Mouse (Mus musculus): Measurements from ENCODE around the gene Clta. TPM values are rescaled to one million over a fixed set of nuclear protein-coding genes. Genes with fewer than 3 reads are reported as not detected.

Clta gene
- total RNA-seq, 2 experiments from 2014 or later: 285 to 293 TPM

DNA sequence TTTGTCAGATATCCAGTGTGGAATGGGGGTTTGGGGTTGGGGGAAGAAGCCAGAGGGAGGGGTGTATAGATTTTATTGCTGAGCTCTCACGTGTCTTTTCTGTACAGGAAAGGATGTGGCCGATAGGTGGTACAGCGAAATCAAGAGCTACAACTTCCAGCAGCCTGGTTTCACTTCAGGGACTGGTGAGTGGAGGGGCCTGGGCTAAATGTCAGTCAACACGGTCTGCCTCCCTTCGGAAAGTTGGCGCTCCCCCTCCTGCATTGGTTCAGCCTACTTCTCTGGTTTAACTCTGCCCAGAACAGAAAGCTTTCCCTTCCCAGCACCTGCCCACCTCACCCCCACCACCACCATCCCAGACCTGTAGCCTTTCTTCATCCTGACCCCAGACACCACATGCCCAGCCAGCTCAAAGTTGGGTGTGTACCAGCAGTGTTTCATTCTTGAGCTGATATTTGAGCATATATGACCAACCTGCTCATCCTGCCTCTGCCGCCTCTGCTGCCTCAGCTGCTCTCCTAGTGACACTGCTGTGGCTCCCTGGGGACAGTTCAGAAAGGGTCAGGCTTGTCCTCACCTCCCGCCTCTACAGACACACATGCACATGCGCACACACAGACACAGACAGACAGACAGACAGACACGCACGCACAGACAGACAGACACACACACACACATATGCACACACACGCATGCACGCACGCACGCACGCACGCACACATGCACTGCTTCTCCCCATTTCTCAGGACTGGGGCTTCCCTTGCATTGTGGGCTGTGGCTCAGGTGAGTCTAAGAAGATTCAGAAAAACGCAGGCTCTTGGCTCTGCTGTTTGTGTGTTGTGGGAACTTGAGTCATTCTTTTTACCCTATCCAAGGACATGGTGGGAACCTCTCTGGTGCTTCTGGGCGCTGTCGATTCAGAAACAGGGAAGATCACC is 33.6 kb upstream of the Clta start:
- TF ChIP-seq CTCF (conservative IDR thresholded peaks at IDR 0.05): no peak
- no peak overlapping the region for H3K27ac ChIP-seq
- H3K4me3 ChIP-seq: no peak overlapping the region
- DNase-seq (ENCODE audit: low spot score in 2 of 2): no peak

GRCm38 (mm10) chr4:43971541-43972136 is 32.6 kb upstream of the Clta start:
- H3K4me3 ChIP-seq: no peak overlapping the region
- TF ChIP-seq CTCF (conservative IDR thresholded peaks at IDR 0.05): no peak
- DNase-seq (ENCODE audit: low spot score in 2 of 2): no peak
- H3K27ac ChIP-seq: peak overlapping the region; percentile 59; the same call in 1 of the 2 replicates

GRCm38 (mm10) chr4:43972137-43972591 is 32.1 kb upstream of the Clta start:
- Histone ChIP-seq H3K4me3 (no peak overlapping the region), H3K27ac (peak overlapping the region; percentile 61; the same call in 1 of the 2 replicates)
- TF ChIP-seq CTCF (conservative IDR thresholded peaks at IDR 0.05): no peak
- DNase-seq (ENCODE audit: low spot score in 2 of 2): no peak

DNA sequence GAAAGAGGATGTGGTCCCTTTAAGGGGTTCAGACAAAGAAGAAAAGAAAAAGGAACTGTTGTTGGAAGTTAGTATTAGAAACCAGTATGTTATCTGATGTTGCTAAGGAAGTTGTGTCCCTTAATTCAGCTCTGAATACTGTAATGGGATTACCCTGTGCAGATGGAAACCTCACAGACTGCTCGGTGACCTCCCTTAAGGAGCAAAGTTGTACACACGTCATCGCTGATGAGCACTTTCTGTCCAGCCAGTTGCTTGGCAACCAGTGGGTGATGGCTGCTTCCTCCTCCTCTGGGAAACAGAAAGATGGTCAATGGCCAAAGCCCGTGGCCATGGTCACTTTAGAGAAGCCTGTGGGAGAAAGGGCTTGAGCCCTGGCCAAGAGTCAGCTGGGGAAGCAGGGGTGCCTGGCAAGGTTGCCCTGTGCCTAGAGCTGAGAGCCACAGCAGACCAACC is 30.7 kb upstream of the Clta start:
- Histone ChIP-seq H3K4me3 (no peak overlapping the region), H3K27ac (peak overlapping the region; percentile 68)
- DNase-seq (ENCODE audit: low spot score in 2 of 2): peak; percentile 44 to 58
- no peak for TF ChIP-seq CTCF (conservative IDR thresholded peaks at IDR 0.05)

GRCm38 (mm10) chr4:43974914-43975616 is 29.2 kb upstream of the Clta start:
- no peak for DNase-seq (ENCODE audit: low spot score in 2 of 2)
- no peak overlapping the region for H3K4me3 ChIP-seq
- no peak for TF ChIP-seq CTCF (conservative IDR thresholded peaks at IDR 0.05)
- H3K27ac ChIP-seq: no peak overlapping the region

DNA sequence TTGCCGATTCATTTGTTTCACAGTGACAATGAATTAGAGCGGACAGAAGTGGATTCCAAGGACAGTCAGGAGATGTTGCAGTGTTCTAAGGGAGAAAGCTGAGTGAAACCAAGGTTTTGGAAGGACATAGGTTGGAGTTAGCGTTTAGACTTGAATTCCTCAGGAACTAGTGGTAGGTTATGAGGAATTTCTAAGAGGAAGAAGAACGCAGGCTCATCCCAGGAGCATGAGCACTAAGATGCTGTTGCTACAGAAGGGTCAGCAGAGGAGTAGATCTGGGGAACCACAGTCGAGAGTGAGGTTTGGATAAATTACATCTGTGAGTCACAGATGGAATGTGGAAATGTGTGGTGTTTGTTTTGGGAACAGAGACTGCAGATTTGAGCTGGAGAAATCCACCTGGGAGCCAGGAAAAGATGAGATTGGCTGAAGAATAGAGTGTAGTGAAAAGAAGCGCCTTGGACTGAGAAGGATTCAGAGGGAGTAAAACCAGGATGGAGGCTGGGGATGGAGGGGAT is 28.0 kb upstream of the Clta start:
- no peak for TF ChIP-seq CTCF (conservative IDR thresholded peaks at IDR 0.05)
- H3K27ac ChIP-seq: no peak overlapping the region
- no peak overlapping the region for H3K4me3 ChIP-seq
- DNase-seq (ENCODE audit: low spot score in 2 of 2): no peak

DNA sequence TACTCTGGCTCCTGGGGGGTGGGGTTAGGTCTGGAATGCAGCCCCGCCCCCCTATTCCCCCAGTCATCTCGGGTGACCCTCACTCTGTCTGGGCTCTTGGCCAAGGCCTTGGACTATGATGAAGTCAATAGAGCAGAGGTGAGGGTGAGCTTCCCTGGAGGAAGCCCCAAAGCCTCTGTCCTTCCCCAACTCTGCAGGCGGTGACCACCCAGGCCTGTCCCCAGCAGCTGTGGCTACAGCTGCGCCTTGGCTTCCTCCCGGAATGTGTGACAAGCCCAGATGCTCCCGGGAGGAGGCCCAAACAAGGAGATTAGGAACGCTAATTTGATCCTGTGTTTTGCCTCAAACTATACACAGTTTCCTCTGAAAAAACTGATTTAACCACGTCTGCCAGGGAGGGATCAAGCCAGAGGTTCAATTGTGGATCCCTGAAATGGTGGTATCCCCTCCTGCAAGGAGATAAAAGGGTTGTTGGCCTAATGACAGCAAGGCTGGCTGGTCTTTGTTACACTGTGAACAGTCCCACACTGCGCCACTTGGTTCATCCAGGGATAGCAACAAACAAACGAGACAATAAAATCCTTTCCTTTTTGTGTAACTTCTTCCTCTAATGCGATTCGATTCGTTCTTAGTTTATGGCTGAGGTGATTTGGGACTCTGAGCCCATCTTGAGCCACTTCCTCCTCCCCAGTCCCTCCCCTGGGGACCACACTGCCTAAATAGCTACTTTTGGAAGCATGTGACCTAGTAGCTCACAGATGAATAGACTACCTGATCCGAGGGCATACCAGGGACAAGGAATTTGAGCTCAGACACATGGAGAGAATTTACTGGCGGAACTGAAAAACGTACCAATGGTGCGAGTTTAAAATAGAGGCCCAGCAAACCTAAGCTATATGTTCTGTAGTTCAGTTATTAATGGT is 25.5 kb upstream of the Clta start:
- H3K27ac ChIP-seq: no peak overlapping the region
- DNase-seq (ENCODE audit: low spot score in 2 of 2): no peak
- 0 out of 2 replicates have a peak, but pooled peaks have one; percentile 10 for TF ChIP-seq CTCF (conservative IDR thresholded peaks at IDR 0.05)
- H3K4me3 ChIP-seq: no peak overlapping the region

DNA sequence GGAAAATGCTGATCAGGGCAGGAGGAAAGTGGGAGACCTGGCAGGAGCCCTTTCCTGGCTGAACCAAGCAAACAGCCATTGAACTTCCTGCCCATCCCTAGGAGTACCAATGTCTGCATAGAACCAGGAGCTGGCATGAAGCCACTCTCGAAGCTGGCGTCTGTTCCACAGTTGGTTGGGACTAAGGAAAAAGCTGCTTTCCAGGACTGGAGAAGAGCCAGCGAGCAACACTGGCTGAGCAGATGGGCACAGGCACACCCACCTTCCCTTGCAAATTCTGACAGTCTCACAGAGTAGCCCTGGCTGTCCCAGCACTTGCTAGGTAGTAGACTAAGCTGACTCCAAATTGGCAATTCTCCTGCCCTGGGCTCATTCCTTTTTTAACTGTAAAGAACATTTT is 24.5 kb upstream of the Clta start:
- no peak overlapping the region for H3K27ac ChIP-seq
- DNase-seq (ENCODE audit: low spot score in 2 of 2): peak; percentile 86 to 90

DNA sequence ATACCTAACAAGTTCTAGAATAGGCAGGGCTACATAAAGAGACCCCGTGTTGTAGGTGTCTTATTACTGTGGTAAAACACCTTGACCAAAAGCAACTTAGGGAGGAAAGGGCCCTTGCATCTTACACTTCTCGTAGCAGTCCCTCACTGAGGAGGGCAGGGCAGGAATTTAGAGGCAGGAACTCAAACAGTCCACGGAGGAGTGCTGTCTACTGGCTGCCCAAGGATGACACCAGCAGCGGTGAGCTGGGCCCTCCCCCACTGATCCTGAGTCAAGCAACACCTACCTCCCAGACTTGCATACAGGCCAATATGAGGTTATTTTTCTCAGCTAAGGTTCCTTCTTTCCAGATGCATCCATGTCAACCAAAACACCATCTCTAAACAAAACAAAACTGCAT is 24.0 kb upstream of the Clta start:
- DNase-seq (ENCODE audit: low spot score in 2 of 2): no peak
- no peak overlapping the region for H3K4me3 ChIP-seq
- no peak for TF ChIP-seq CTCF (conservative IDR thresholded peaks at IDR 0.05)
- no peak overlapping the region for H3K27ac ChIP-seq

More for the DNA sequence above, 24.5 kb upstream of the Clta start:
- H3K4me3 ChIP-seq: no peak overlapping the region
- no peak for TF ChIP-seq CTCF (conservative IDR thresholded peaks at IDR 0.05)

- no peak for DNase-seq (ENCODE audit: low spot score in 2 of 2)
- no peak for TF ChIP-seq CTCF (conservative IDR thresholded peaks at IDR 0.05)
- no peak overlapping the region for H3K4me3 ChIP-seq
- H3K27ac ChIP-seq: no peak overlapping the region
Measured at GRCm38 (mm10) chr4:43980846-43981245, 23.4 kb upstream of the Clta start.

DNA sequence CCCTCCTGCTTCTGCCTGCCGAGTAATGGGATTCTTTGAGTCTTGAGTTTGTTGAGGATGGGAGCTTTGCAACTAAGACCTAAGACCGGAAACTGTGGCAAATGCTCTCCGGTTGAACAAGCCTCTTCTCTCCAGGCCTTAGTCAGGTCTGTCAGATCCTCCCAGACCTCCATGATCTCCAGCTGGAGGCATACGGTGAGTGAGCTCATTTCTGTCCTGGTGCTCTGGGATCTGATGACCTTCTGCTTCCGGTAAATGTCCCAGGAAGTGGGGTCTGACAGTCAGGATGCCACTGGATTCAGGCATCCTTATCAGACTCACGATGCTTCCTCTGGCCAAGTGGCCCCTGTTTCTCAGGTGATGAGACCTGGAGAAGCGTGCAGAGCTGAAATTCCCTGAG is 23.0 kb upstream of the Clta start:
- Histone ChIP-seq H3K4me3 (no peak overlapping the region), H3K27ac (no peak overlapping the region)
- DNase-seq (ENCODE audit: low spot score in 2 of 2): no peak
- no peak for TF ChIP-seq CTCF (conservative IDR thresholded peaks at IDR 0.05)
